Mouse (Mus musculus): Measurements from ENCODE around the gene Myo15b.

- TF ChIP-seq POLR2A (IDR thresholded peaks at IDR 0.05; ENCODE audit: extremely low read depth, insufficient read depth, low read length) (no peak), CTCF (IDR thresholded peaks at IDR 0.05; ENCODE audit: low read depth, low read length) (no peak)
These were observed 60.4 kb downstream of the Myo15b start for GRCm38 (mm10) chr11:115918637-115919036.

Data from liver, adult 2 months (tissue).